Mouse (Mus musculus): Measurements from ENCODE around the gene 2010111I01Rik. TPM values are rescaled to one million over a fixed set of nuclear protein-coding genes. Genes with fewer than 3 reads are reported as not detected.
A peak's percentile ranks its signal among the peaks of the same experiment; 100 is the strongest.
"Not testable (repeated sequence)": the region's sequence is repeated elsewhere in the genome, so short reads cannot be mapped to it uniquely, and the experiment has no call there.

The 2010111I01Rik gene
- polyA plus RNA-seq, 1 experiment from 2014 or later: 16.5 TPM

- no peaks in the 10 kb centered on the region for H3K9me3 ChIP-seq (replicated peaks)
- peaks cover 53% of the 10 kb centered on the region for H3K36me3 ChIP-seq
- 0 out of 2 replicates have a peak, but pooled peaks cover 4% of the 10 kb centered on the region for H3K4me1 ChIP-seq (replicated peaks)
- no peak overlapping the region for H3K27ac ChIP-seq
- 83% methylated on average over 5 of the region's 5 CpGs for WGBS (ENCODE audit: insufficient replicate concordance)
- no peak overlapping the region for H3K4me3 ChIP-seq (replicated peaks)
- ATAC-seq (ENCODE audit: low read depth) (no peak), DNase-seq (no peak)
- no peak overlapping the region for H3K9ac ChIP-seq
- H3K4me2 ChIP-seq: no peak overlapping the region
- H3K27me3 ChIP-seq: no peaks in the 10 kb centered on the region
Measured at GRCm38 (mm10) chr13:63302381-63302780, 337.7 kb downstream of the 2010111I01Rik start.

GRCm38 (mm10) chr13:63304124-63304792 is 339.6 kb downstream of the 2010111I01Rik start:
- 68% methylated on average over 6 of the region's 6 CpGs for WGBS (ENCODE audit: insufficient replicate concordance)
- Histone ChIP-seq H3K4me1 (replicated peaks) (0 out of 2 replicates have a peak, but pooled peaks cover 4% of the 10 kb centered on the region), H3K36me3 (peaks cover 36% of the 10 kb centered on the region), H3K4me2 (no peak overlapping the region), H3K27ac (no peak overlapping the region), H3K4me3 (replicated peaks) (no peak overlapping the region), H3K9ac (no peak overlapping the region), H3K27me3 (no peaks in the 10 kb centered on the region), H3K9me3 (replicated peaks) (no peaks in the 10 kb centered on the region)
- DNase-seq (no peak), ATAC-seq (ENCODE audit: low read depth) (no peak)

DNA sequence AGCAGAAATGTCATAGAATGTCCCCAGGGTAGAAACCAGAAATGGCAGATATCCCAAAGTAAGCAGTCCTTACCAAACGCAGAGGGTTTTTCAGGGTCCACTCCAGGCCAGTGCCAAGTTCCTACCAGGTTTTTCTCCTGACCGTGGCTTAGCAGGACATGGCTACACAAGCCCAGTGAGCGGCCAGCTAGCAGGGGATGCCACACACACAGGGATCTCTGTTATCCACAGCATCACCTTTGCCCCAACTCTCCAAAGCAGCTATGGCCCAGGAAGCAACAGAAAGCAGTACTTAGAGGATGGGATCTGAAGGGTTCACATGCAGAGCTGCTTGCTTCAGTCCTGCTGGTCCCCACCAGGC is 340.1 kb downstream of the 2010111I01Rik start:
- 78% methylated on average over 3 of the region's 3 CpGs for WGBS (ENCODE audit: insufficient replicate concordance)
- ATAC-seq (ENCODE audit: low read depth): no peak
- H3K4me2 ChIP-seq: no peak overlapping the region

DNA sequence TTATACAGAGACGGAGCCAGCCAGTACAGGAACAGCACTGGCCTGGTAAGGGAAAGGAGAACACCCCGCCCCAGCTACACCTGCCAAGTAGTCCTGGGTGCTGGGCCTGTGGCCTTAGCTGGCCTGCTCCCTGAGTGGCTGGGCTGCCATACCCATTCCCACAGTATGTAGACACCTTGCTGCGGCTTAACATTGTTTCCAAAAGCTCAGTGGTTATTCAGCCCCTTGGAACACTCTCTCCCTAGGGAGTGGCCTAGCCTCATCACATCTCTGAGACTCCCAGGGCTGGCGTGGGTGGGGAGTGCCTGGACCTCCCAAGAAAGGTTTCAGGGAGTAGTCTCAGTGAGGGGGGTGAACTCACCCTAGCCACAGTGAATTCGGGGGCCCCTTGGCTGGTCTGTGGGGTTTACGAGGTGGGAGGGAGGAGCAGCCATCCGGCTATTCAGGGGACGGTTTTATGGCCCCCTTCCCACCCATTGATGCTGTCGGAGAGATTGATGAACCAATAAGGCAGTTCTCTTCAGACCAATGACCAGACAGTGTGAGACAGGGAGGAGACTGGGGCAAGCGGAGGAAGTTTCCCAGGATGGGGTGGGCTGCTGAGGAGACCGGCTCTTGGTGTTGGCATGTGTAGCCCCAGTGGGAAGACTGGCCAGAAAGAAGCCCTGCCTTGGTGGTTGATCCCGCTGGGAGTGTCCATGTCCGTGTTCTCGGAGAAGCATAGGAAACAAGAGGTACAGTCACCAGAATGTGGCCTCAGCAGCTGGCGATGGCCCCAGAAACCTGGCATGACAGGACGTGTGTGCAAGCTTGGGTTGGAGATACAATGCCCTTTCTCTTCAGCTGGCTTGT is 340.7 kb downstream of the 2010111I01Rik start:
- Histone ChIP-seq H3K9me3 (replicated peaks) (no peaks in the 10 kb centered on the region), H3K9ac (no peak overlapping the region), H3K4me3 (replicated peaks) (no peak overlapping the region), H3K36me3 (peaks cover 29% of the 10 kb centered on the region), H3K27ac (no peak overlapping the region), H3K4me1 (replicated peaks) (0 out of 2 replicates have a peak, but pooled peaks cover 4% of the 10 kb centered on the region), H3K4me2 (no peak overlapping the region), H3K27me3 (no peaks in the 10 kb centered on the region)
- DNase-seq (no peak), ATAC-seq (ENCODE audit: low read depth) (0 out of 2 replicates have a peak, but pooled peaks have one; percentile 21)
- 73% methylated on average over 16 of the region's 16 CpGs for WGBS (ENCODE audit: insufficient replicate concordance)

More for the DNA sequence above, 340.1 kb downstream of the 2010111I01Rik start:
- Histone ChIP-seq H3K9ac (no peak overlapping the region), H3K27ac (no peak overlapping the region), H3K27me3 (no peaks in the 10 kb centered on the region), H3K36me3 (peaks cover 33% of the 10 kb centered on the region), H3K4me3 (replicated peaks) (no peak overlapping the region), H3K4me1 (replicated peaks) (0 out of 2 replicates have a peak, but pooled peaks cover 4% of the 10 kb centered on the region), H3K9me3 (replicated peaks) (no peaks in the 10 kb centered on the region)
- no peak for DNase-seq

- H3K27me3 ChIP-seq: no peaks in the 10 kb centered on the region
- H3K27ac ChIP-seq: no peak overlapping the region
- WGBS (ENCODE audit: insufficient replicate concordance): 74% methylated on average over 5 of the region's 5 CpGs
- H3K36me3 ChIP-seq: peaks cover 17% of the 10 kb centered on the region
- H3K4me1 ChIP-seq (replicated peaks): 0 out of 2 replicates have a peak, but pooled peaks cover 4% of the 10 kb centered on the region
- ATAC-seq (ENCODE audit: low read depth): no peak
- DNase-seq: no peak
- no peak overlapping the region for H3K9ac ChIP-seq
- no peak overlapping the region for H3K4me3 ChIP-seq (replicated peaks)
- no peak overlapping the region for H3K4me2 ChIP-seq
- H3K9me3 ChIP-seq (replicated peaks): no peaks in the 10 kb centered on the region
Measured at GRCm38 (mm10) chr13:63306768-63307167, 342.1 kb downstream of the 2010111I01Rik start.

- no peaks in the 10 kb centered on the region for H3K27me3 ChIP-seq
- H3K4me3 ChIP-seq (replicated peaks): no peak overlapping the region
- H3K9ac ChIP-seq: no peak overlapping the region
- H3K9me3 ChIP-seq (replicated peaks): no peaks in the 10 kb centered on the region
- 63% methylated on average over 3 of the region's 3 CpGs for WGBS (ENCODE audit: insufficient replicate concordance)
- DNase-seq (no peak), ATAC-seq (ENCODE audit: low read depth) (no peak)
- no peak overlapping the region for H3K27ac ChIP-seq
- no peak overlapping the region for H3K4me2 ChIP-seq
- H3K36me3 ChIP-seq: no peaks in the 10 kb centered on the region; the same call in 1 of the 2 replicates
- peaks cover 21% of the 10 kb centered on the region for H3K4me1 ChIP-seq (replicated peaks)
Measured at GRCm38 (mm10) chr13:63309563-63309962, 344.9 kb downstream of the 2010111I01Rik start.

DNA sequence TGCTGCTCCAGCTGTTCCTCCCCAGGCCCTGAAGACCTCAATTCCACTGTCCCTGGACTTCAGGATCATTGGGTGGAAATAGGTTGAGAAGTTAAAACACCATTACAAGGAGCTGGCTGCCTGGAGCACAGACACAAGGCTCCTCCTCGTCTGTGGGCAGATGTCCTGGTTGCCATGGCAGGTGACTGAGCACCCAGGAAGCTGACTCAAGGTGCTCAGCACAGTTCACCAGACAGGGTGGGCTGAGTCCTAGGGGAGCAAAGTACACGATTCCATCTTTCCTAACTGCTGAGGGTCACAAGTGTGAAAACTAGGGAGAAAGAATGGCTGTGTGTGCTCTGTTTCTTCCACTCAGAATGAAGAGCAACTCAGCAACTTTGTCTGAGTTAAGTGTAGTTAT is 346.5 kb downstream of the 2010111I01Rik start:
- no peak overlapping the region for H3K27ac ChIP-seq
- H3K4me3 ChIP-seq (replicated peaks): no peak overlapping the region
- H3K36me3 ChIP-seq: no peaks in the 10 kb centered on the region
- no peaks in the 10 kb centered on the region for H3K27me3 ChIP-seq
- no peak overlapping the region for H3K4me2 ChIP-seq
- H3K9ac ChIP-seq: no peak overlapping the region
- no peaks in the 10 kb centered on the region for H3K9me3 ChIP-seq (replicated peaks)
- ATAC-seq (ENCODE audit: low read depth) (no peak), DNase-seq (no peak)
- 52% methylated on average over 2 of the region's 2 CpGs for WGBS (ENCODE audit: insufficient replicate concordance)
- peaks cover 22% of the 10 kb centered on the region for H3K4me1 ChIP-seq (replicated peaks)

- Histone ChIP-seq H3K4me1 (replicated peaks) (peaks cover 22% of the 10 kb centered on the region), H3K9ac (no peak overlapping the region), H3K27ac (no peak overlapping the region), H3K36me3 (peaks cover 2% of the 10 kb centered on the region; the same call in 1 of the 2 replicates), H3K4me3 (replicated peaks) (no peak overlapping the region), H3K9me3 (replicated peaks) (no peaks in the 10 kb centered on the region), H3K4me2 (no peak overlapping the region), H3K27me3 (no peaks in the 10 kb centered on the region)
- ATAC-seq (ENCODE audit: low read depth) (no peak), DNase-seq (no peak)
- WGBS (ENCODE audit: insufficient replicate concordance): 90% methylated on average over 1 of the region's 1 CpGs
Measured at GRCm38 (mm10) chr13:63313247-63313646, 348.6 kb downstream of the 2010111I01Rik start.

GRCm38 (mm10) chr13:63313748-63314607 is 349.3 kb downstream of the 2010111I01Rik start:
- Histone ChIP-seq H3K36me3 (peaks cover 2% of the 10 kb centered on the region; the same call in 1 of the 2 replicates), H3K4me1 (replicated peaks) (peaks cover 22% of the 10 kb centered on the region), H3K4me2 (no peak overlapping the region), H3K9me3 (replicated peaks) (no peaks in the 10 kb centered on the region), H3K4me3 (replicated peaks) (no peak overlapping the region), H3K27ac (no peak overlapping the region), H3K9ac (no peak overlapping the region), H3K27me3 (no peaks in the 10 kb centered on the region)
- WGBS (ENCODE audit: insufficient replicate concordance): 47% methylated on average over 12 of the region's 12 CpGs
- peak; percentile 15 for DNase-seq
- ATAC-seq (ENCODE audit: low read depth): peak; percentile 50; the same call in 1 of the 2 replicates

GRCm38 (mm10) chr13:63314608-63314920 is 349.9 kb downstream of the 2010111I01Rik start:
- H3K27ac ChIP-seq: no peak overlapping the region
- no peak overlapping the region for H3K9ac ChIP-seq
- 31% methylated on average over 4 of the region's 4 CpGs for WGBS (ENCODE audit: insufficient replicate concordance)
- H3K27me3 ChIP-seq: no peaks in the 10 kb centered on the region
- H3K36me3 ChIP-seq: peaks cover 2% of the 10 kb centered on the region; the same call in 1 of the 2 replicates
- peaks cover 22% of the 10 kb centered on the region for H3K4me1 ChIP-seq (replicated peaks)
- ATAC-seq (ENCODE audit: low read depth): peak; percentile 17; the same call in 1 of the 2 replicates
- H3K4me3 ChIP-seq (replicated peaks): no peak overlapping the region
- no peaks in the 10 kb centered on the region for H3K9me3 ChIP-seq (replicated peaks)
- no peak overlapping the region for H3K4me2 ChIP-seq
- DNase-seq: no peak

- not testable (repeated sequence) for H3K36me3 ChIP-seq; H3K9ac ChIP-seq; H3K9me3 ChIP-seq (replicated peaks); H3K4me2 ChIP-seq; H3K4me3 ChIP-seq (replicated peaks); H3K27me3 ChIP-seq; H3K27ac ChIP-seq; DNase-seq; ATAC-seq (ENCODE audit: low read depth)
- 86% methylated on average over 4 of the region's 4 CpGs for WGBS (ENCODE audit: insufficient replicate concordance)
- peaks cover 22% of the 10 kb centered on the region for H3K4me1 ChIP-seq (replicated peaks)
Measured at GRCm38 (mm10) chr13:63315111-63315510, 350.4 kb downstream of the 2010111I01Rik start.
